Comparison of ENCODE assay signal across 8 mouse cellular contexts in genomic region chr6:18848702-18849061, GRCm38 (mm10). TPM values are rescaled to one million over a fixed set of nuclear protein-coding genes. Genes with fewer than 3 reads are reported as not detected.
DNase-seq lines count a peak whose midpoint lies in the region; ATAC-seq and TF ChIP-seq lines count a peak whose summit lies in the region.

No protein-coding gene starts in this region.

- H3K4me2 ChIP-seq in heart, embryonic 11.5 days, result peak overlapping the region; percentile 63
- peak overlapping the region; percentile 73 for H3K4me2 ChIP-seq in forebrain, embryonic 16.5 days (ENCODE audit: low read length)

- H3K27me3 ChIP-seq in heart, embryonic 11.5 days (ENCODE audit: control insufficient read depth, insufficient read depth, low read length), result no peaks in the 10 kb centered on the region
- no peaks in the 10 kb centered on the region for H3K27me3 ChIP-seq in ES-Bruce4 (ENCODE audit: control insufficient read depth, insufficient read depth, low read length, poor library complexity, severe bottlenecking)
- no peaks in the 10 kb centered on the region for H3K27me3 ChIP-seq in forebrain, embryonic 16.5 days (replicated peaks; ENCODE audit: control insufficient read depth, insufficient read depth, low read length)

- H3K9me3 ChIP-seq in heart, embryonic 11.5 days (replicated peaks; ENCODE audit: control insufficient read depth, low read length), result no peaks in the 10 kb centered on the region
- no peaks in the 10 kb centered on the region for H3K9me3 ChIP-seq in ES-Bruce4 (replicated peaks; ENCODE audit: control insufficient read depth, insufficient read depth, low read length, poor library complexity, severe bottlenecking)
- no peaks in the 10 kb centered on the region for H3K9me3 ChIP-seq in forebrain, embryonic 16.5 days (ENCODE audit: control insufficient read depth, low read length)

- TF ChIP-seq POLR2A in ES-Bruce4 (IDR thresholded peaks at IDR 0.05; ENCODE audit: insufficient read depth, low read length), result no peak

- TF ChIP-seq EP300 in ES-Bruce4 (IDR thresholded peaks at IDR 0.05; ENCODE audit: insufficient read depth, low read depth, low read length), result no peak

- H3K9ac ChIP-seq in heart, embryonic 11.5 days (ENCODE audit: low read depth, low read length), result peak overlapping the region; percentile 96
- peak overlapping the region; percentile 100 for H3K9ac ChIP-seq in ES-Bruce4 (ENCODE audit: low read depth, poor library complexity, severe bottlenecking)
- H3K9ac ChIP-seq in forebrain, embryonic 16.5 days (replicated peaks; ENCODE audit: low read depth, low read length), result peak overlapping the region; percentile 99

- 0% methylated on average over 28 of the region's 28 CpGs for WGBS in heart, embryonic 11.5 days (ENCODE audit: insufficient replicate concordance)
- 0% methylated on average over 28 of the region's 28 CpGs for WGBS in forebrain, embryonic 16.5 days
- 2% methylated on average over 28 of the region's 28 CpGs for WGBS in macrophage (ENCODE audit: missing documents)

- H3K27ac ChIP-seq in heart, embryonic 11.5 days (ENCODE audit: low read depth, low read length), result peak overlapping the region; percentile 96
- H3K27ac ChIP-seq in ES-Bruce4 (ENCODE audit: insufficient read depth, low read length) (no peak overlapping the region), macrophage (peak overlapping the region; percentile 36)
- peak overlapping the region; percentile 94 for H3K27ac ChIP-seq in forebrain, embryonic 16.5 days (ENCODE audit: low read length)

- ATAC-seq in heart, embryonic 11.5 days (replicated peaks; ENCODE audit: insufficient number of reproducible peaks, low FRiP score, low TSS enrichment), result no peak; the same call in 1 of the 2 replicates
- ATAC-seq in forebrain, embryonic 16.5 days, result no peak

- no peak for TF ChIP-seq CTCF in ES-Bruce4 (IDR thresholded peaks at IDR 0.05; ENCODE audit: low read depth, low read length)

- H3K36me3 ChIP-seq in heart, embryonic 11.5 days (ENCODE audit: control insufficient read depth, insufficient read depth, low read length), result peaks cover 7% of the 10 kb centered on the region; the same call in 1 of the 2 replicates
- H3K36me3 ChIP-seq in ES-Bruce4 (ENCODE audit: control insufficient read depth, insufficient read depth, low read length, poor library complexity, severe bottlenecking) (peaks cover 20% of the 10 kb centered on the region), macrophage (ENCODE audit: inconsistent target) (peaks cover 17% of the 10 kb centered on the region)
- peaks cover 6% of the 10 kb centered on the region; the same call in 1 of the 2 replicates for H3K36me3 ChIP-seq in forebrain, embryonic 16.5 days (ENCODE audit: control insufficient read depth, insufficient read depth)

- H3K79me2 ChIP-seq in macrophage (ENCODE audit: inconsistent target), result peaks cover 29% of the 10 kb centered on the region

- peaks cover 5% of the 10 kb centered on the region; the same call in 1 of the 2 replicates for H3K4me1 ChIP-seq in heart, embryonic 11.5 days (ENCODE audit: control insufficient read depth, insufficient read depth, low read length)
- no peaks in the 10 kb centered on the region for H3K4me1 ChIP-seq in ES-Bruce4 (ENCODE audit: control insufficient read depth, insufficient read depth, low read length)
- H3K4me1 ChIP-seq in forebrain, embryonic 16.5 days (replicated peaks; ENCODE audit: control insufficient read depth, insufficient read depth, low read length), result peaks cover 17% of the 10 kb centered on the region

- H3K4me3 ChIP-seq in heart, embryonic 11.5 days (ENCODE audit: low read depth, low read length), result peak overlapping the region; percentile 93
- H3K4me3 ChIP-seq in ES-Bruce4 (ENCODE audit: low read depth, low read length), result peak overlapping the region; percentile 98
- H3K4me3 ChIP-seq in forebrain, embryonic 16.5 days (replicated peaks; ENCODE audit: low read length), result peak overlapping the region; percentile 79
- peak overlapping the region; percentile 74 for H3K4me3 ChIP-seq in macrophage (ENCODE audit: inconsistent target)

- DNase-seq in heart, postnatal 4 days, result no peak
- no peak for DNase-seq in adrenal gland, postnatal 14 days
- DNase-seq in adrenal gland, postnatal 4 days (ENCODE audit: low spot score in 2 of 2), result no peak
- DNase-seq in ovary, postnatal 36 days (ENCODE audit: low spot score), result no peak

RNA-seq across cellular contexts. Expression of gene Lsm8, which starts 0.3 kb away (rescaled TPM):
- 130 and 146 TPM in 2 replicates for polyA plus RNA-seq in heart, embryonic 11.5 days (2014; fragmentation: Nextera tagmentation; extraction: Ambion mirVana)
- 10 to 100 TPM; 47.6 to 48.3 TPM for total RNA-seq in heart, postnatal 4 days (2021)
- polyA plus RNA-seq in ES-Bruce4 (2011; ENCODE audit: insufficient read depth, insufficient read length, low read depth, missing spikeins), result 89.9 and 92.7 TPM in 2 replicates
- polyA plus RNA-seq in forebrain, embryonic 16.5 days (2015; fragmentation: Nextera tagmentation; extraction: Ambion mirVana), result 158 and 181 TPM in 2 replicates
- 10 to 100 TPM in 25 of 26 experiments, 1 to 10 TPM in 1; 8.5 to 32.5 (median 20.4) TPM for total RNA-seq in macrophage (2018; cell fraction: chromatin; rRNA removed)
- 10 to 100 TPM; 24.5 to 40.1 (median 34.3) TPM for total RNA-seq in macrophage (2018; cell fraction: cytosol; rRNA removed)
- 10 to 100 TPM; 10.0 to 50.1 (median 25.0) TPM for total RNA-seq in macrophage (2018; cell fraction: nucleus; rRNA removed)
- polyA plus RNA-seq in macrophage (2018), result 23.3 to 71.4 TPM (median 36.0 TPM) in 3 replicates
- total RNA-seq in adrenal gland, postnatal 14 days (2021), result 29.4 and 32.6 TPM in 2 replicates
- 10 to 100 TPM; 44.5 to 45.8 TPM for total RNA-seq in adrenal gland, postnatal 4 days (2021)

RNA-seq across cellular contexts. Expression of gene Ankrd7, which starts 17.4 kb away (rescaled TPM):
- polyA plus RNA-seq in heart, embryonic 11.5 days (2014; fragmentation: Nextera tagmentation; extraction: Ambion mirVana), result 0.27 TPM in 1 of 2 replicates, not detected in the other
- total RNA-seq in heart, postnatal 4 days (2021), result not detected
- polyA plus RNA-seq in ES-Bruce4 (2011; ENCODE audit: insufficient read depth, insufficient read length, low read depth, missing spikeins) (not detected in 2 replicates), macrophage (2018) (not detected in 3 replicates)
- polyA plus RNA-seq in forebrain, embryonic 16.5 days (2015; fragmentation: Nextera tagmentation; extraction: Ambion mirVana), result 0.18 TPM in 1 of 2 replicates, not detected in the other
- not detected for total RNA-seq in macrophage (2018; cell fraction: chromatin; rRNA removed)
- not detected for total RNA-seq in macrophage (2018; cell fraction: cytosol; rRNA removed)
- under 1 TPM in 1 of 26 experiments, not detected in 25; 0.74 TPM for total RNA-seq in macrophage (2018; cell fraction: nucleus; rRNA removed)
- total RNA-seq in adrenal gland, postnatal 14 days (2021), result not detected in 2 replicates
- total RNA-seq in adrenal gland, postnatal 4 days (2021), result not detected
